Mouse (Mus musculus) testis, adult 2 months (tissue): Measurements from ENCODE around the gene Polm.

Experiments
- CTCF ChIP-seq: fragments of 200-500 bp; IDR thresholded peaks from 2 replicates; pipeline ENCODE4 v1.5.1; 2012; ENCODE audit warnings: low read depth, mild to moderate bottlenecking, inconsistent platforms, low read length, moderate library complexity; ENCODE audit not compliant: control insufficient read depth, insufficient read depth, insufficient replicate concordance
- POLR2A ChIP-seq: fragments of 200-500 bp; IDR thresholded peaks from 2 replicates; pipeline ENCODE4 v1.6.1; 2012; ENCODE audit warnings: low read depth, mild to moderate bottlenecking, inconsistent platforms, low read length, moderate library complexity; ENCODE audit not compliant: control insufficient read depth

DNA sequence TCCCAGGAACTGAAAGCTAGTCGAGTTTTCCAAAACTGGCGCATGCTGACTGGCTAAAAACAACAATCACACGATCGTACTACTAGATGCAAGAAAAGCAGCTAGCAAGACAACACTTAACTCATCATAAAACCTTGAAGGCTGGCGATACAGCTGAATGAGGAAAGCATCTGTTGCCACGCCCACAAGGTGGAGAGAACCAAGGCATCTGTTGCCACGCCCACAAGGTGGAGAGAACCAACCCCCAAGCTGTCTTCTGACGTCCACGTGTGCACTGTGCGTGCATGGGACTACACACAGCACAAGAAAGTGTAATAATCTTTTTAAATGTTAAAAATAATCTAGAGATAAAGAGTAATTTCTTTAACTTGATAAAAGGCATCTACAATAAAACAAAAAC is 24.4 kb downstream of the Polm start:
- TF ChIP-seq POLR2A (no peak), CTCF (no peak)
